Mouse (Mus musculus): ENCODE data around the gene Zranb1. TPM values are rescaled to one million over a fixed set of nuclear protein-coding genes. Genes with fewer than 3 reads are reported as not detected.

Zranb1 gene
- polyA plus RNA-seq, 1 experiment from 2014 or later = 9.9 TPM

- H3K4me1 ChIP-seq = peaks cover 68% of the 10 kb centered on the region
- peaks cover 35% of the 10 kb centered on the region for H3K36me3 ChIP-seq (replicated peaks)
- H3K27ac ChIP-seq = no peak overlapping the region
- 79% methylated on average over 8 of the region's 8 CpGs for WGBS
- no peak for DNase-seq (ENCODE audit: extremely low spot score, low spot score)
- H3K9me3 ChIP-seq = no peaks in the 10 kb centered on the region
- no peak overlapping the region for H3K4me3 ChIP-seq
- no peaks in the 10 kb centered on the region for H3K27me3 ChIP-seq (ENCODE audit: poor library complexity, severe bottlenecking)
Observed at GRCm38 (mm10) chr7:133029496-133030047, 98.6 kb downstream of the Zranb1 start.

GRCm38 (mm10) chr7:133032589-133033203, 101.8 kb downstream of the Zranb1 start:
- Histone ChIP-seq H3K27ac (peak overlapping the region; percentile 77), H3K4me3 (no peak overlapping the region), H3K36me3 (replicated peaks) (peaks cover 34% of the 10 kb centered on the region), H3K9me3 (no peaks in the 10 kb centered on the region), H3K4me1 (peaks cover 68% of the 10 kb centered on the region), H3K27me3 (ENCODE audit: poor library complexity, severe bottlenecking) (no peaks in the 10 kb centered on the region)
- WGBS = 45% methylated on average over 9 of the region's 9 CpGs
- peak; percentile 60 for DNase-seq (ENCODE audit: extremely low spot score, low spot score)

GRCm38 (mm10) chr7:133035901-133036300, 105.0 kb downstream of the Zranb1 start:
- no peak for DNase-seq (ENCODE audit: extremely low spot score, low spot score)
- Histone ChIP-seq H3K27me3 (ENCODE audit: poor library complexity, severe bottlenecking) (no peaks in the 10 kb centered on the region), H3K4me1 (peaks cover 86% of the 10 kb centered on the region), H3K27ac (peak overlapping the region; percentile 52; the same call in 1 of the 2 replicates), H3K9me3 (no peaks in the 10 kb centered on the region), H3K4me3 (no peak overlapping the region), H3K36me3 (replicated peaks) (peaks cover 15% of the 10 kb centered on the region; the same call in 1 of the 2 replicates)

Other genes starting within 250 kb of the Zranb1 start
- 39.4 and 39.5 TPM in 2 replicates for gene Fam53b, start 117.3 kb upstream of the Zranb1 start, polyA plus RNA-seq (2016; fragmentation: Nextera tagmentation; extraction: Ambion mirVana)
- gene Eef1akmt2, start 78.5 kb upstream of the Zranb1 start, polyA plus RNA-seq (2016; fragmentation: Nextera tagmentation; extraction: Ambion mirVana) = 76.8 and 80.9 TPM in 2 replicates
- 32.9 and 33.9 TPM in 2 replicates for gene Abraxas2, start 71.9 kb upstream of the Zranb1 start, polyA plus RNA-seq (2016; fragmentation: Nextera tagmentation; extraction: Ambion mirVana)
- 55.7 and 61.4 TPM in 2 replicates for gene Fgfr2, start 192.2 kb downstream of the Zranb1 start, polyA plus RNA-seq (2016; fragmentation: Nextera tagmentation; extraction: Ambion mirVana)
- gene Ctbp2, start 193.2 kb downstream of the Zranb1 start, polyA plus RNA-seq (2016; fragmentation: Nextera tagmentation; extraction: Ambion mirVana) = 125 and 133 TPM in 2 replicates

Measured in forebrain, embryonic 10.5 days (tissue).